Mouse (Mus musculus) olfactory bulb, adult 2 months (tissue): ENCODE measurements around the gene Naa40. TPM values are rescaled to one million over a fixed set of nuclear protein-coding genes. Genes with fewer than 3 reads are reported as not detected.

Experiments
- H3K27ac ChIP-seq: fragments of 200-500 bp; 2 replicates; pipeline ENCODE4 v1.5.1; 2012; ENCODE audit warnings: low read depth, low read length; ENCODE audit not compliant: insufficient read depth
- H3K4me1 ChIP-seq: fragments of 200-500 bp; 2 replicates; pipeline ENCODE4 v1.6.1; 2012; ENCODE audit warnings: low read length; ENCODE audit not compliant: control insufficient read depth, insufficient read depth
- H3K4me3 ChIP-seq: fragments of 200-500 bp; 2 replicates; pipeline ENCODE4 v1.5.1; 2012; ENCODE audit warnings: mild to moderate bottlenecking, low read depth, low read length, moderate library complexity; ENCODE audit not compliant: insufficient read depth
- CTCF ChIP-seq: fragments of 200-500 bp; IDR thresholded peaks from 2 replicates; pipeline ENCODE4 v1.5.1; 2012; ENCODE audit warnings: low read depth, mild to moderate bottlenecking, low read length, moderate library complexity; ENCODE audit not compliant: insufficient read depth
- POLR2A ChIP-seq: fragments of 200-500 bp; IDR thresholded peaks from 2 replicates; pipeline ENCODE4 v1.6.1; 2012; ENCODE audit warnings: mild to moderate bottlenecking, low read depth, low read length, moderate library complexity; ENCODE audit not compliant: insufficient read depth
- WGBS: fragments of 180-500 bp; shearing (Covaris S2); methylation state at CpG from one replicate; pipeline ENCODE4 v1.1.7; 2018; 5-methylcytosine and 5-hydroxymethylcytosine counted together
- polyA plus RNA-seq: library from polyadenylated mRNA; stranded (reverse); fragments of >200 nt; gene quantifications from 2 replicates; pipeline ENCODE4 v1.2.4, GENCODE M21; 2012; ENCODE audit warnings: low replicate concordance; ENCODE audit not compliant: missing spikeins, insufficient read depth, insufficient read length

Gene Naa40
- polyA plus RNA-seq, 1 experiment: not detected

DNA sequence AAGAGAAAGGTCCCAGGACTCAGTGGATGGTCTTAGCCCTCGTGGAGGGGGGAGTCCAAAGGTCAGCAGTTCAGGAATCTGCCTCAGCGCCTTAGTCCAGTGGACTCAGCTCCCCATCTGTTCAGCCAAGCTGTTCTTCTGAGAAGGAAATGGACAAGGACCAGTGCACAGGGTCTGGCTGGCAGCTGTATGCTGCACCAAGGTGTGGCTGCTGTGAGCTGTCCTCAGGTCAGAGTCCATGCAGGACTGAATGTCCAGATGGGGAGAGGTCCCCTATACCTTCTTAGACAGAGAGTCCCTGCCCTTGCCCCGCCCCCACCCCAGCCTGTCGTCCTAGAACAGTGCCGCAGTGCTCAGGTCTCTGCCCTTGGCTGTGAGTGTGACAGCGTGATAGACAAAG lies 49.3 kb downstream of the Naa40 start:
- Histone ChIP-seq H3K4me1 (peaks cover 14% of the 10 kb centered on the region), H3K4me3 (no peak overlapping the region), H3K27ac (no peak overlapping the region)
- 66% methylated on average over 6 of the region's 6 CpGs for WGBS
- TF ChIP-seq CTCF (no peak), POLR2A (no peak)

GRCm38 (mm10) chr19:7190986-7191385 lies 50.0 kb downstream of the Naa40 start:
- TF ChIP-seq CTCF: no peak
- TF ChIP-seq POLR2A: no peak
- WGBS: 57% methylated on average over 5 of the region's 5 CpGs

GRCm38 (mm10) chr19:7189026-7189425 lies 52.0 kb downstream of the Naa40 start:
- WGBS: 93% methylated on average over 4 of the region's 4 CpGs
- TF ChIP-seq POLR2A (no peak), CTCF (no peak)
- peaks cover 7% of the 10 kb centered on the region for H3K4me1 ChIP-seq
- no peak overlapping the region for H3K4me3 ChIP-seq
- H3K27ac ChIP-seq: no peak overlapping the region

More at GRCm38 (mm10) chr19:7190986-7191385, 50.0 kb downstream of the Naa40 start:
- Histone ChIP-seq H3K4me3 (no peak overlapping the region), H3K27ac (no peak overlapping the region), H3K4me1 (peaks cover 9% of the 10 kb centered on the region)

DNA sequence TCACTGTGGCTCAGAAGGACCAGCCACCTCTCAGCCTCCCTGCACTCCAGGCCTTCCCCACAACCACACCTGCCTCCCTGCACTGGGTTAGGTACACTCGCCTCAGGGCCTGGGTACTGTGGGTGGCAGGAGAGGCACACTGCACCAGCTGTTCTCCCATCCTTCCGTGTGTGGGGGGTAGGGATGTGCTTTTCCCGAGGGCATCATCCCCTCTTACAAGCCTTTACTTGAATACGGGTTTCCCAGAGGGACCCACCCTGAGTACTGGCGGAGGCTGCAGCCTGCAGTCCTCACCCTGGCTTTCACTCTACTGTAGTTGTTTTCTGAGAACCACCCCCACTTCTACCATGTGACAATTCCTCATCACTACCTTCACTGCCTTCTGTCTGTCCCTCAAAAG lies 53.8 kb downstream of the Naa40 start:
- 56% methylated on average over 5 of the region's 5 CpGs for WGBS
- peaks cover 12% of the 10 kb centered on the region for H3K4me1 ChIP-seq
- TF ChIP-seq CTCF (no peak), POLR2A (no peak)
- no peak overlapping the region for H3K4me3 ChIP-seq
- no peak overlapping the region for H3K27ac ChIP-seq

GRCm38 (mm10) chr19:7185715-7186291 lies 55.2 kb downstream of the Naa40 start:
- Histone ChIP-seq H3K4me1 (peaks cover 18% of the 10 kb centered on the region), H3K27ac (no peak overlapping the region), H3K4me3 (no peak overlapping the region)
- WGBS: 60% methylated on average over 18 of the region's 18 CpGs
- TF ChIP-seq CTCF (no peak), POLR2A (no peak)

GRCm38 (mm10) chr19:7185059-7185458 lies 55.9 kb downstream of the Naa40 start:
- Histone ChIP-seq H3K4me3 (no peak overlapping the region), H3K27ac (no peak overlapping the region), H3K4me1 (peaks cover 18% of the 10 kb centered on the region)
- 84% methylated on average over 4 of the region's 4 CpGs for WGBS
- TF ChIP-seq POLR2A (no peak), CTCF (no peak)

DNA sequence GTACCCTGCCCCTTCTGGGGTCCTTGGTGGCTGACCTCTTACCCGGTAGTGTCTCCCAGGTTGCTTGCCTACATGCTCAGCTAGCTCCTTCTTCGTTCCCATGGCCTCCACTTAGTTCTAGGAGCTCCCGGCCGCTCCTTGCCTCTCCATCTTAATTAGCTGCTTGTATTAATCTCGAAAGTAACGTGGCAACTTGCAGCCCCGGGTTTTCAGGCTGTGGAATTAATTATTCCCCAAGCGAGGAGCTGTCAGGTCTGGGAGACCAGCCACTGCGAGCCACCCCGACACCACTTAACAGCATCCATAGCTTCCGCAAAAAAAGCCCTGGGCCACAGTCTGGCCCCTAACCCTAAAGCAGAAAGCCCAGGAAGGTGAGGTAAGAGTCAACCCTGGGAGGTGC lies 57.6 kb downstream of the Naa40 start:
- Histone ChIP-seq H3K4me1 (peaks cover 27% of the 10 kb centered on the region), H3K4me3 (no peak overlapping the region), H3K27ac (no peak overlapping the region)
- WGBS: 62% methylated on average over 11 of the region's 11 CpGs
- TF ChIP-seq CTCF (no peak), POLR2A (no peak)

DNA sequence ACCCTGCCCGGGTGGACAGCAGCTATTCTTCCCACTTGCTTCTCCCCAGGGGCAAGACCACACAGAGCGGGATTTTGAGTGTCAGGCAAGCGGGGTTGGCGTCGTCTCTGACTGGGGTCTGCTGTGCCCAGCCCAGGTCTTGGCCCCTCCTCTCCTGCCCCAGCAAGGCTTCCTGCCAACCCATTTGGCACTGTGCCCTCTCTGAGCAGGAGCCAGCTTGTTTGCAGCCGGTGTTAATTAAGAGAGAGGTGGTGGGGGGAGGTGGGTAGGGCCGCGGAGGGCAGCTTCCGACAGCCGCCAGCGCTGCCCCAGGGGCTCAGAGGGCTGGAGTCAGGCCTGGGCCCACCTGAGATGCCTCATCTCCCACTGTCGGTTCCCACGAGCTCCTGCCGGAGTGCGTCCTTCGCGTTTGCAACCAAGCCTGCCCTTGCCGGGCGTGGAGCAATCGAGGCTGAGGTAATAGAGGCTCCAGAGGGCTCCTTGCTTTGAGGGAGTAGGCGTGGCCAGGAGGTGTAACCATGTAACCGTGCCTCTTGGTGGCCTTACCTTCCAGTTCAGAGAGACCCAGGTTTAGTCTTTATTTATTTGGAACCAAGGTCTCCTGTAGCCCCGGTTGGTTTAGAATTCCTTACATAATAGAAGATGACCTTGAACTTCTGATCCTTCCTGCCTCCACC lies 58.6 kb downstream of the Naa40 start:
- H3K4me3 ChIP-seq: no peak overlapping the region; the same call in 1 of the 2 replicates
- no peak for TF ChIP-seq POLR2A
- no peak for TF ChIP-seq CTCF
- H3K4me1 ChIP-seq: peaks cover 33% of the 10 kb centered on the region
- 29% methylated on average over 23 of the region's 23 CpGs for WGBS
- H3K27ac ChIP-seq: no peak overlapping the region

- Histone ChIP-seq H3K27ac (no peak overlapping the region), H3K4me1 (peaks cover 27% of the 10 kb centered on the region), H3K4me3 (no peak overlapping the region)
- 59% methylated on average over 7 of the region's 7 CpGs for WGBS
- TF ChIP-seq CTCF (no peak), POLR2A (no peak)
Measured at GRCm38 (mm10) chr19:7181496-7181895, 59.5 kb downstream of the Naa40 start.
